Mouse (Mus musculus): ENCODE measurements around the gene Smarca2. TPM values are rescaled to one million over a fixed set of nuclear protein-coding genes. Genes with fewer than 3 reads are reported as not detected.
"Not testable (repeated sequence)": the region's sequence is repeated elsewhere in the genome, so short reads cannot be mapped to it uniquely, and the experiment has no call there.

Gene Smarca2
- total RNA-seq, 1 experiment from 2014 or later = 162 TPM

- no peak for ATAC-seq (ENCODE audit: extremely low read depth, insufficient number of reproducible peaks, low FRiP score, poor library complexity, severe bottlenecking)
Observed at GRCm38 (mm10) chr19:26733055-26733454, 128.2 kb downstream of the Smarca2 start.

GRCm38 (mm10) chr19:26733546-26734100 is 128.8 kb downstream of the Smarca2 start:
- no peak for ATAC-seq (ENCODE audit: extremely low read depth, insufficient number of reproducible peaks, low FRiP score, poor library complexity, severe bottlenecking)

DNA sequence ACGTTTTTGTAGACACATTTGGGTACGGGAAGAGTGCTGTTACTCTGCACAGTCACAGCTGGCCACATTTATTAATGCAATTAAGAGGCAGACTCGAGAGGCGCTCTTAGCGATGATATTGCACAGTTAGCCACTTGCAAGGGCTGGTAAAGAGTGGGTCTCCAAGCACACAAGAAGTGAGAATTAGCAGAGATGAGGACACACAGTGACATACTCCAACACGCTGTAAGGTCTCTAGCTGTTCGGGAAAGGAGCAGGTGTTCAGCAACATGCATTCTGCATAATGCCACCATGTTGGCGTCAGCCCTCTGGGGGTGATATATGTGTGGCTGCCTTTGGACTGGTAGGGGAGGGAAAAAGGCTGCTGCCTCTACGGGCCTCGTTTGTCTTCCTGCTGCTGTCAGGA is 129.9 kb downstream of the Smarca2 start:
- no peak for ATAC-seq (ENCODE audit: extremely low read depth, insufficient number of reproducible peaks, low FRiP score, poor library complexity, severe bottlenecking)

DNA sequence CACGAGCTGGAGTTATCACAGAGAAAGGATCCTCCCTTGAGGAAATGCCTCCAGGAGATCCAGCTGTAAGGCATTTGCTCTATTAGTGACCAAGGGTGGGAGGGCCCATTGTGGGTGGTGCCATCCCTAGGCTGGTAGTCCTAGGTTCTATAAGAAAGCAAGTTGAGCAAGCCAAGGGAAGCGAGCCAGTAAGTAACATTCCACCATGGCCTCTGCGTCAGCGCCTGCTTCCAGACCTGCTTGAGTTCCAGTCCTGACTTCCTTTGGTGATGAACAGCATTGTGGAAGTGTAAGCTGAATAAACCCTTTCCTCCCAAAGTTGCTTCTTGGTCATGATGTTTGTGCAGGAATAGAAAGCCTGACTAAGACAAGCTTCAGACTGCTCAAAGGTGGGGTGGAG is 140.2 kb downstream of the Smarca2 start:
- not testable (repeated sequence) for ATAC-seq (ENCODE audit: extremely low read depth, insufficient number of reproducible peaks, low FRiP score, poor library complexity, severe bottlenecking)

DNA sequence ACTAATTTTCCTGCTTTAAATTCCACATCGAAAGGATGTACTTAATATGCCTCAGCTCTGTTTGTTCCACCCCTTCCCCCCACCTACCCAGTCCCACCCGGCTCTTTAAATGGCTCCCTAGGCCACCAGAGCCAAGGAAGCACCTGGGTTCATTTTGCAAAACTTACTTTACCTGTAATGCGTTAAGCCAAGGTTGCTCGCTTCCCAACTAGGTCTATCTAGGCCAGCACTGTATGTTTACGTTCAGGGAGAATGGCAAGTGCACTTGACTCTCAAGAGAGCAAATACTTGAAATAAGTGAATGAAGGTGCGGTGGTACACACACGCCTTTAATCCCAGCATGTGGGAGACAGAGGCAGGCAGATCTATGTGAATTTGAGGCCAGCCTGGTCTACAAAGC is 140.7 kb downstream of the Smarca2 start:
- no peak for ATAC-seq (ENCODE audit: extremely low read depth, insufficient number of reproducible peaks, low FRiP score, poor library complexity, severe bottlenecking)

DNA sequence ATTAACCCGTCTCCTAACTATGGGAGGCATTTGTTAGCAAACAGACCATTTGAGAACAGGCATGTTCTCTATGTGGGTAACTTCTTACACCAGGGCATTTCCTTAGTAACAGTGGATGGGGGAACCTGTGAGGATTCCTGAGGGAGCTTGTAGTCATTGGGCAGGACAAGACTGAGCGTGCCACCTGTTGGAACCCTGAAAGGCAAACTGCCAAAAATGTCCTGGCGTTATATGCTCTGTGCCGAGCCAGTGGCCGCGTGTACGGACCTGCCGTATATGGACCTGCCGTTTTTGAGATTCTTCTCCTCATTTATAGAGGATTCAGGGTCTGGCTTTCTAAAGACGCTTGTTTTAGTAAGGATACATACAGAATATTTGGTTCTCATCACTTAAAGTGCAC is 141.4 kb downstream of the Smarca2 start:
- no peak for ATAC-seq (ENCODE audit: extremely low read depth, insufficient number of reproducible peaks, low FRiP score, poor library complexity, severe bottlenecking)

GRCm38 (mm10) chr19:26746709-26747467 is 142.0 kb downstream of the Smarca2 start:
- ATAC-seq (ENCODE audit: extremely low read depth, insufficient number of reproducible peaks, low FRiP score, poor library complexity, severe bottlenecking) = no peak

DNA sequence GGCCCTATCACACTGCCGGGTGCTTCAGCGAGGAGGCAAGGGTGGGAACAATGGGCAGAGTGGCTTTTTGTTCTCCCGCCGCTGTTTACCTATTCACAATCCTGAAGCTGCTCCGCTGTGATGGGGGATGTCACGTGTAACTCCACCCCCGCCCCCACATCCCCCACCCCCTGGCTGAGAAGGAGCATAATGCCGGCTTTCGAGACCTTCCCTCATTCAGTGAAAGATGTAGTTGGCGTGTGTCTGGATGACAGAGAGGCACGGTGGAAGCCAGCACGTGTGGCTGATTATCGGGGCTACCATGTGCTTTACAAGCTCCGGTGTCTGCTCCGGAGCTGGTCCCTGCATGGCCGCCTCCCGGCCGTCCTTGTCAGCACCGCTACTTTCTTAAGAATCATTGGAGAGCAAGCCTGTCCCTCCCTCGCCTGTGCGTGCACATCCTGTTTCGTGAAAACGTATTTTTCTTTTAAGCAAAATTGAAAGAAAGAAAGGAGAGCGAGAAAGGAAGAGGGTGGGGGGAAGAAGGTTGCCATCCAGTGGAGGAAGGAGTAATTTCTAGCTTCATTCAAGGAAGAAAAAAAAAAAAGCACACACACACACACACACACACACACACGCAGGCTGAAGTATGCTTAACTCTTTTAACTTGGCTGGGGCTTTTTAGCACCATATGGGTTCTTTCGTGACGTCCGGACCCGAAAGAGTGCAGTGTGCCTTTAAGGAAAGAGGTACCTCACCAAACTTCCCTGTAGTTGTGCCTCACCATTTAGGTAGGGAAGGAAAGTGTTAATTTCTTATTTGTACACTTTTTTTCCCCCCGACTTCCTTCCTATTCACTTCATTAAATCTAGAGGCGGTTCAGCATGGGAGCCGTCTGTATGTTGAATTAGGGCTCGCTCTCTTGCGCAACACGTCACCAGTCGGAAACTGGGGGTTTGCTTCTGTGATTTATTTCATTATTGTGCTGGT is 143.0 kb downstream of the Smarca2 start:
- peak; percentile 59 for ATAC-seq (ENCODE audit: extremely low read depth, insufficient number of reproducible peaks, low FRiP score, poor library complexity, severe bottlenecking)

- ATAC-seq (ENCODE audit: extremely low read depth, insufficient number of reproducible peaks, low FRiP score, poor library complexity, severe bottlenecking) = no peak
Observed at GRCm38 (mm10) chr19:26748676-26749075, 143.8 kb downstream of the Smarca2 start.

GRCm38 (mm10) chr19:26749427-26750137 is 144.7 kb downstream of the Smarca2 start:
- ATAC-seq (ENCODE audit: extremely low read depth, insufficient number of reproducible peaks, low FRiP score, poor library complexity, severe bottlenecking) = no peak

- ATAC-seq (ENCODE audit: extremely low read depth, insufficient number of reproducible peaks, low FRiP score, poor library complexity, severe bottlenecking) = no peak
Observed at GRCm38 (mm10) chr19:26752611-26753163, 147.8 kb downstream of the Smarca2 start.

GRCm38 (mm10) chr19:26753266-26753872 is 148.5 kb downstream of the Smarca2 start:
- ATAC-seq (ENCODE audit: extremely low read depth, insufficient number of reproducible peaks, low FRiP score, poor library complexity, severe bottlenecking) = peak; percentile 41; the same call in 1 of the 2 replicates

DNA sequence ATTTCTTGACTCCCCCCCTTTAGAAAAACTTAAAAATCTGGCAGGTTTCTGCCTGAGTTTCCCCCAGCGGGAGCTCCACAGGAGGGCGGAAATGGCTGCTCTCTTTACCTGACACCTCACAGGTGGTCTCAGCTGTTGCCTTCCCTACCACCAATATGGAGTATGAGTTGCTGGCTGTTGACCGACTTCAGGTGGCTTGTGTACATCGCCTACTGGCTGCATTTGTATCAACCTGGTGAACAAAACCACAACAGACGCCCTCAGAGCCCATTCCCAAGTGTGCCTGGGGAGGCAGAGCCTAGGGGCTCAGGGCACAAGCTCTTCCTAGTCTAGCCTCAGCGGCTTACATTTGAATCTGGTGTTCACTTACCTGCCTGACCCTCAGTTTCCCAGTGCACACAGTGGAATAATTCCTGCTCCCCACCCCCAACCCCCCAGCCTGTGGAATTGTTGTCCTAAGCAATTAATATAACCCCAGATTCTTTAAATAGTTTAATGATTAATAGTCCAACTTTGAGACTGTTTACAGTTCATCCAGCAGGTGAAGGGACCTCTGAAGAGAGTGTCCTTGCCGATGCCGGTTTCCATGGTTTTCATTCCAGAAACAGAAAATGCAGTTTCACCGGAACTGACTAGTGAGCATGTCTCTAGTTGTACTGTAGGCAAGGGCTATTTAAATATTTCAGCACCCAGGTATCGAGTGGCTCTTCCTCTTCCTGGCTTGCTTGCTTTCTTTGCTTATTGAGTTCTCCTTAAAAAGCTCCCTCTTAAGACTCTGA is 149.4 kb downstream of the Smarca2 start:
- no peak for ATAC-seq (ENCODE audit: extremely low read depth, insufficient number of reproducible peaks, low FRiP score, poor library complexity, severe bottlenecking)

- no peak for ATAC-seq (ENCODE audit: extremely low read depth, insufficient number of reproducible peaks, low FRiP score, poor library complexity, severe bottlenecking)
Observed at GRCm38 (mm10) chr19:26755991-26756390, 151.1 kb downstream of the Smarca2 start.

GRCm38 (mm10) chr19:26756399-26756798 is 151.5 kb downstream of the Smarca2 start:
- ATAC-seq (ENCODE audit: extremely low read depth, insufficient number of reproducible peaks, low FRiP score, poor library complexity, severe bottlenecking) = no peak

DNA sequence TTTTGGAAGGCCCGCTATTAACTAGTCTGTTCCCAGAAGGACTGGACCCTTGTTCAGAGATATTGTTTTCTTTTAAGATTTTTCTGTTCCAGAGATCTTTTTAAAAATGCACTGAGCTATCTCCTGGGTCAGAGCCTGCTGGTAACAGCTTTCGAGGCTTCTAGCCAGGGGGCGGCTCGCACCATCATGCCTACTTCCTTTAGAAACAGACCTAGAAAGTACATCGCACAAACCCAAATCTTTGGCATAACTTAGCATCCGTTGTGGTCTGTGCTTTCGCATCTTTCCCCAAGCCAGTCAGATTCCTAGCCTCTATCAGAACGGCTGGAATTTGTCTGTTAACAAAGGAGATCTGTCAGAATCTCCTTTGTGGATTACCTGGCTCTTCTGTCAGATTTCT is 153.3 kb downstream of the Smarca2 start:
- ATAC-seq (ENCODE audit: extremely low read depth, insufficient number of reproducible peaks, low FRiP score, poor library complexity, severe bottlenecking) = no peak

DNA sequence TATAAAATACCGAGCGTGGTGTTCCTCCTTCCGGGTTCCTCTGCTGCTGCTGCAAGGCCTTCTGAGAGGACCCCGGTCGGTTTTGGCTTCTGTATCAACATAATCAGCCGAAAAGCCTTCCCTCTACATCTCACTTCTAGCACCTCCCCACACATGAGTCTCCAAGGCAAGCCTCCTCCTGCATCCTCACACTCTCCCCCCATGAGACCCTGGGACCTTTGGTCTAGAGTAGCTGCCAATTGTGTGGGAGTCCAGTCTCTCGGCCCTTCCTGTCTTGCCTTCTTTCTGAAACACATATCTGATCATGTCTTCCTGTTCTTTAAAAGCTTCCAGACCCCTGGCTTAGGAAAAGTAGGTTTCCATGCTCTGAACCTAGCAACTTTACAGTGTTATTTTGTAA is 153.8 kb downstream of the Smarca2 start:
- ATAC-seq (ENCODE audit: extremely low read depth, insufficient number of reproducible peaks, low FRiP score, poor library complexity, severe bottlenecking) = no peak

GRCm38 (mm10) chr19:26759295-26759694 is 154.4 kb downstream of the Smarca2 start:
- no peak for ATAC-seq (ENCODE audit: extremely low read depth, insufficient number of reproducible peaks, low FRiP score, poor library complexity, severe bottlenecking)
